Mouse (Mus musculus): ENCODE measurements around the gene Sertad2.

DNA sequence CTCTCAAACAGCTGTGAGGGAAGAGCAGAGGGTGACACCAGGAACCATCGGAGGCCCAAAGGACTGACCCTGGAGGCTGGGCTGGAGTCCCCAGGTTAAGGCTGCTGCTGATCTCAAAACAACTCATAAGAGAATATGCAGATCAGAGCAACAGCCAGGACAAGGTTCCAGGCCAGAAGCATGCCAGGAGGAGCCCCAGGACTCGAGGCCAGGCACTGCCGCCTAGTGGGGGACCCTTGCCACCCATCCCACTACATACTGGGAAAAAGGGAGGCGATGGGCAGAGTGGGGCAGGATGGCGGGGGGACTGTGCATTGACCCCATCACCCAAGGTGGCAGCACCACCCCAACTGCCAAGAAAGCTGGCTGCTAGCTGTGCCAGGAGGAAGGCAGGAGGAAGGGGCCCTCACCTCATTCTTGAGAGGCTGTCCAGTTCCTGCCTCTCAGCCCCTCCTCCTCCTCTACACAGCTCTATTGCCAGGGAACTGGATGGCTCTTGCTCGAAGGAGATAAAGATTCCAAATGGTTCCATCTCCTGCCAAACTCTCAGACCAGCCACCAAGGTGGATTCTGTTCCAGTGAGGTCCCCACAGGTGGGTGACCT, 128.8 kb downstream of the Sertad2 start:
- no peak for TF ChIP-seq TAL1 (IDR thresholded peaks at IDR 0.05; ENCODE audit: low read length)
- TF ChIP-seq GATA1 (IDR thresholded peaks at IDR 0.05; ENCODE audit: low read length): no peak
